Mouse (Mus musculus): ENCODE measurements around the gene Ubtd1. TPM values are rescaled to one million over a fixed set of nuclear protein-coding genes. Genes with fewer than 3 reads are reported as not detected.

Ubtd1 gene
- polyA plus RNA-seq, 1 experiment, result 13.1 TPM

GRCm38 (mm10) chr19:41943841-41944240 lies 37.7 kb upstream of the Ubtd1 start:
- Histone ChIP-seq H3K9ac (ENCODE audit: low read depth, poor library complexity, severe bottlenecking) (no peak overlapping the region), H3K9me3 (replicated peaks; ENCODE audit: control insufficient read depth, insufficient read depth, low read length, poor library complexity, severe bottlenecking) (peaks cover 14% of the 10 kb centered on the region), H3K36me3 (ENCODE audit: control insufficient read depth, insufficient read depth, low read length, poor library complexity, severe bottlenecking) (peaks cover 74% of the 10 kb centered on the region), H3K27me3 (ENCODE audit: control insufficient read depth, insufficient read depth, low read length, poor library complexity, severe bottlenecking) (no peaks in the 10 kb centered on the region), H3K4me1 (ENCODE audit: control insufficient read depth, insufficient read depth, low read length) (no peaks in the 10 kb centered on the region), H3K4me3 (ENCODE audit: low read depth, low read length) (no peak overlapping the region), H3K27ac (ENCODE audit: insufficient read depth, low read length) (no peak overlapping the region)
- TF ChIP-seq POLR2A (IDR thresholded peaks at IDR 0.05; ENCODE audit: insufficient read depth, low read length), result no peak
- TF ChIP-seq EP300 (IDR thresholded peaks at IDR 0.05; ENCODE audit: insufficient read depth, low read depth, low read length), result no peak
- TF ChIP-seq CTCF (IDR thresholded peaks at IDR 0.05; ENCODE audit: low read depth, low read length), result no peak

- TF ChIP-seq EP300 (IDR thresholded peaks at IDR 0.05; ENCODE audit: insufficient read depth, low read depth, low read length) (no peak), POLR2A (IDR thresholded peaks at IDR 0.05; ENCODE audit: insufficient read depth, low read length) (no peak), CTCF (IDR thresholded peaks at IDR 0.05; ENCODE audit: low read depth, low read length) (no peak)
- no peaks in the 10 kb centered on the region for H3K9me3 ChIP-seq (replicated peaks; ENCODE audit: control insufficient read depth, insufficient read depth, low read length, poor library complexity, severe bottlenecking)
- H3K4me3 ChIP-seq (ENCODE audit: low read depth, low read length), result no peak overlapping the region
- peaks cover 83% of the 10 kb centered on the region for H3K36me3 ChIP-seq (ENCODE audit: control insufficient read depth, insufficient read depth, low read length, poor library complexity, severe bottlenecking)
- H3K27me3 ChIP-seq (ENCODE audit: control insufficient read depth, insufficient read depth, low read length, poor library complexity, severe bottlenecking), result no peaks in the 10 kb centered on the region
- no peak overlapping the region for H3K27ac ChIP-seq (ENCODE audit: insufficient read depth, low read length)
- H3K9ac ChIP-seq (ENCODE audit: low read depth, poor library complexity, severe bottlenecking), result no peak overlapping the region
- no peaks in the 10 kb centered on the region for H3K4me1 ChIP-seq (ENCODE audit: control insufficient read depth, insufficient read depth, low read length)
Measured at GRCm38 (mm10) chr19:41952287-41952686, 29.3 kb upstream of the Ubtd1 start.

- no peak for TF ChIP-seq EP300 (IDR thresholded peaks at IDR 0.05; ENCODE audit: insufficient read depth, low read depth, low read length)
- Histone ChIP-seq H3K27me3 (ENCODE audit: control insufficient read depth, insufficient read depth, low read length, poor library complexity, severe bottlenecking) (no peaks in the 10 kb centered on the region), H3K9ac (ENCODE audit: low read depth, poor library complexity, severe bottlenecking) (no peak overlapping the region), H3K4me3 (ENCODE audit: low read depth, low read length) (no peak overlapping the region), H3K36me3 (ENCODE audit: control insufficient read depth, insufficient read depth, low read length, poor library complexity, severe bottlenecking) (peaks cover 81% of the 10 kb centered on the region), H3K27ac (ENCODE audit: insufficient read depth, low read length) (no peak overlapping the region), H3K9me3 (replicated peaks; ENCODE audit: control insufficient read depth, insufficient read depth, low read length, poor library complexity, severe bottlenecking) (no peaks in the 10 kb centered on the region), H3K4me1 (ENCODE audit: control insufficient read depth, insufficient read depth, low read length) (no peaks in the 10 kb centered on the region)
Measured at GRCm38 (mm10) chr19:41953574-41953973, 28.0 kb upstream of the Ubtd1 start.

- H3K9me3 ChIP-seq (replicated peaks; ENCODE audit: control insufficient read depth, insufficient read depth, low read length, poor library complexity, severe bottlenecking), result no peaks in the 10 kb centered on the region
- H3K9ac ChIP-seq (ENCODE audit: low read depth, poor library complexity, severe bottlenecking), result no peak overlapping the region
- TF ChIP-seq CTCF (IDR thresholded peaks at IDR 0.05; ENCODE audit: low read depth, low read length) (no peak), EP300 (IDR thresholded peaks at IDR 0.05; ENCODE audit: insufficient read depth, low read depth, low read length) (no peak), POLR2A (IDR thresholded peaks at IDR 0.05; ENCODE audit: insufficient read depth, low read length) (no peak)
- no peaks in the 10 kb centered on the region for H3K4me1 ChIP-seq (ENCODE audit: control insufficient read depth, insufficient read depth, low read length)
- no peak overlapping the region for H3K27ac ChIP-seq (ENCODE audit: insufficient read depth, low read length)
- no peaks in the 10 kb centered on the region for H3K27me3 ChIP-seq (ENCODE audit: control insufficient read depth, insufficient read depth, low read length, poor library complexity, severe bottlenecking)
- H3K36me3 ChIP-seq (ENCODE audit: control insufficient read depth, insufficient read depth, low read length, poor library complexity, severe bottlenecking), result peaks cover 28% of the 10 kb centered on the region
- H3K4me3 ChIP-seq (ENCODE audit: low read depth, low read length), result no peak overlapping the region
Measured at GRCm38 (mm10) chr19:41969618-41970017, 11.9 kb upstream of the Ubtd1 start.

- no peak overlapping the region for H3K27ac ChIP-seq (ENCODE audit: insufficient read depth, low read length)
- H3K27me3 ChIP-seq (ENCODE audit: control insufficient read depth, insufficient read depth, low read length, poor library complexity, severe bottlenecking), result no peaks in the 10 kb centered on the region
- H3K9ac ChIP-seq (ENCODE audit: low read depth, poor library complexity, severe bottlenecking), result no peak overlapping the region
- no peak for TF ChIP-seq POLR2A (IDR thresholded peaks at IDR 0.05; ENCODE audit: insufficient read depth, low read length)
- TF ChIP-seq EP300 (IDR thresholded peaks at IDR 0.05; ENCODE audit: insufficient read depth, low read depth, low read length), result no peak
- TF ChIP-seq CTCF (IDR thresholded peaks at IDR 0.05; ENCODE audit: low read depth, low read length), result no peak
- peaks cover 9% of the 10 kb centered on the region for H3K36me3 ChIP-seq (ENCODE audit: control insufficient read depth, insufficient read depth, low read length, poor library complexity, severe bottlenecking)
- H3K9me3 ChIP-seq (replicated peaks; ENCODE audit: control insufficient read depth, insufficient read depth, low read length, poor library complexity, severe bottlenecking), result no peaks in the 10 kb centered on the region
- H3K4me3 ChIP-seq (ENCODE audit: low read depth, low read length), result no peak overlapping the region
- H3K4me1 ChIP-seq (ENCODE audit: control insufficient read depth, insufficient read depth, low read length), result peaks cover 2% of the 10 kb centered on the region
Measured at GRCm38 (mm10) chr19:41973891-41974794, 7.4 kb upstream of the Ubtd1 start.

- Histone ChIP-seq H3K36me3 (ENCODE audit: control insufficient read depth, insufficient read depth, low read length, poor library complexity, severe bottlenecking) (no peaks in the 10 kb centered on the region), H3K4me3 (ENCODE audit: low read depth, low read length) (peak overlapping the region; percentile 70), H3K27ac (ENCODE audit: insufficient read depth, low read length) (peak overlapping the region; percentile 69), H3K9me3 (replicated peaks; ENCODE audit: control insufficient read depth, insufficient read depth, low read length, poor library complexity, severe bottlenecking) (no peaks in the 10 kb centered on the region), H3K9ac (ENCODE audit: low read depth, poor library complexity, severe bottlenecking) (peak overlapping the region; percentile 75), H3K4me1 (ENCODE audit: control insufficient read depth, insufficient read depth, low read length) (peaks cover 7% of the 10 kb centered on the region), H3K27me3 (ENCODE audit: control insufficient read depth, insufficient read depth, low read length, poor library complexity, severe bottlenecking) (no peaks in the 10 kb centered on the region)
- TF ChIP-seq POLR2A (IDR thresholded peaks at IDR 0.05; ENCODE audit: insufficient read depth, low read length), result no peak
- no peak for TF ChIP-seq EP300 (IDR thresholded peaks at IDR 0.05; ENCODE audit: insufficient read depth, low read depth, low read length)
Measured at GRCm38 (mm10) chr19:41980422-41980818, 1.1 kb upstream of the Ubtd1 start.

Data from ES-Bruce4 (cell line).